Mouse (Mus musculus): ENCODE results near the gene Rtbdn.

Rtbdn gene

DNA sequence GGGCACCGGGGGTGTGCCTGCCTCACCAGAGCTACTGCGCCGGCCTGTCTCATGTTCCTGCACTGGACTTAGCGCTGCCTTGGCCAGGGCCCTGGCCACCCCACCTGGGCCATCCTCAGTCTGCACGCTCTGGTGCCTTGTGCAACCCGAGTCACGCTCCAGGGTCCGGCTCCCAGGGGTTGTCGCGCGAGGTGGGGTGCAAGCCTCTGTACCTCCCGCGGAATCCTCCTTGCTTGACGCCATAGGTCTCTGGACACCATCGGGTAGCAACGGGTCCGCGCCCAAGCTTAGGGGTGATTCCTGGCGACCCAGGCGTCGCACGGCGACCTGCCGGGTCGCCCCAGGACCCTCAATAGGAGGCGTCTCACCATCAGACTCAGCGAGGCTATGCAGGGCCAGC is 34.4 kb upstream of the Rtbdn start:
- CTCF ChIA-PET, result interaction anchor here (0.6 to 2.9 kb wide), 16 partner anchors 9 to 175 kb away, joined by 3 to 25 read pairs (median 4); partner anchors contain the start of gene Gcdh (in 1 of the 4)
- POLR2A ChIA-PET, result interaction anchor here (0.5 to 7.6 kb wide), 79 partner anchors 7 to 656 kb away, joined by 3 to 200 read pairs (median 5); partner anchors contain the start of genes Gcdh (in 3 of the 4), Rad23a (in 3 of the 4), Tnpo2 (in 3 of the 4) and Calr (in 2 of the 4)

DNA sequence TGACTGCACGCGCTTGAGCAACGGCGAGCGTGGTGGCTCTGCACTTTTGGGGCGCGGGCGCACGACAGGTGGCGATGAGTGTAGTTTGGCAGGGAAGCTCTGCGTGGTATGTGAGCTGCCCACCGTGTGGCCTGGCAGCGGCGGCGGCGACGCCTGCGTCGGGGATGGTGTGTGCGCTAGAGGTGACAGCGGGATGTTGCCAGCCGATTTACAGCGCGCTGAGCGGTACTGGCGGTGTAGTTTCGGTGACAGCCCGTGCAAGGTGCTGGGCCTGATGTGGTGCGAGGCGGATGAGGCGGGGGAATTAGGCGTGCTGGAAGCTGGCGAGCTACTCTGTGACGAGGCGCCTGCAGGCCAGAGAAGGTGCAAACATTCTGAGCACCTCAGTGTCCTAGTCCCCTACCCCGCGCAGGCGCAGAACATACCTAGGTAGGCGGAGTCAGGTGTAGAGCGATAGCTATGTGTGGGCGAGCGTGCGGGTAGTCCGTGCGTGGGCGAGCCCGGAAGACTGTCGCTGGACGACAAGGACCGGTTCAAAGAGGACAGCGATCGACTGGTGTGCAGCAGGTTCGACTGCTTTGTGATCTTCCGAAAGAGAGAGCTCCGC is 33.8 kb upstream of the Rtbdn start:
- CTCF ChIA-PET, result interaction anchor here (0.6 to 2.9 kb wide), 17 partner anchors 9 to 176 kb away, joined by 3 to 25 read pairs (median 4); partner anchors contain the start of gene Gcdh (in 1 of the 4)
- POLR2A ChIA-PET, result interaction anchor here (0.5 to 7.6 kb wide), 108 partner anchors 8 to 656 kb away, joined by 3 to 200 read pairs (median 4); partner anchors contain the start of genes Gcdh (in 4 of the 4), Calr (in 3 of the 4), Hook2 (in 3 of the 4) and Junb (in 3 of the 4)

DNA sequence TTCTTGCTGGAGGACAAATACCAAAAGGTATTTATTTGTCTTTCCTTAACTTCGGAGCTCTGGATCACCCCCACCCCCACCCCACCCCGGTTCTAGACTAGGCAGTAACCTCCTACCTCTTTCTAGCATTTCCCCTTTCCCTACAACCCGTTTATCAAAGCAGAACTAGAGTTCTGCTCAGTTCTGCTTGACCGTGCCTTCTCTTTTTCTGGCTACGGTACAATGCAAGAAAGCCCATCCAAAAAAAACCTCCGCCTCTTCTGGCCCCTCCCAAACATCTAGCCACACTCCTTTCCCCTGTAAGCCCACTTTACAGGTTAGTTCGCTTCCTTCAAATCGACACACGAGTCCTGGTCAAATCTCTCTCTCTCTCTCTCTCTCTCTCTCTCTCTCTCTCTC is 33.3 kb upstream of the Rtbdn start:
- ChIA-PET POLR2A (interaction anchor here (0.5 to 7.6 kb wide), 97 partner anchors 8 to 657 kb away, joined by 3 to 200 read pairs (median 5); partner anchors contain the start of genes Gcdh (in 4 of the 4), Calr (in 3 of the 4), Rad23a (in 3 of the 4) and Syce2 (in 3 of the 4)), CTCF (interaction anchor here (0.6 to 2.9 kb wide), 14 partner anchors 10 to 176 kb away, joined by 3 to 25 read pairs (median 4); partner anchors contain the start of gene Gcdh (in 1 of the 4))

- POLR2A ChIA-PET, result interaction anchor here (0.5 to 7.6 kb wide), 64 partner anchors 8 to 657 kb away, joined by 3 to 200 read pairs (median 6); partner anchors contain the start of genes Gcdh (in 4 of the 4), Calr (in 2 of the 4), Dhps (in 2 of the 4) and Farsa (in 2 of the 4)
- CTCF ChIA-PET, result interaction anchor here in 2 of 4 experiments (0.7 to 3.1 kb wide), 8 partner anchors 10 to 47 kb away, joined by 4 to 45 read pairs (median 6); partner anchors contain the start of gene Gcdh (in 1 of the 2)
These were observed 32.8 kb upstream of the Rtbdn start for GRCm38 (mm10) chr8:84913960-84914359.

GRCm38 (mm10) chr8:84915269-84915668 is 31.5 kb upstream of the Rtbdn start:
- ChIA-PET POLR2A (interaction anchor here (0.6 to 7.6 kb wide), 151 partner anchors 8 to 987 kb away, joined by 3 to 200 read pairs (median 5); partner anchors contain the start of genes Calr (in 3 of the 4), Dhps (in 3 of the 4), Junb (in 3 of the 4) and Nacc1 (in 3 of the 4)), CTCF (interaction anchor here (0.6 to 3.1 kb wide), 32 partner anchors 9 to 187 kb away, joined by 3 to 45 read pairs (median 4); partner anchors contain the start of genes Dand5 (in 1 of the 4), Gcdh (in 1 of the 4) and Mast1 (in 1 of the 4))

DNA sequence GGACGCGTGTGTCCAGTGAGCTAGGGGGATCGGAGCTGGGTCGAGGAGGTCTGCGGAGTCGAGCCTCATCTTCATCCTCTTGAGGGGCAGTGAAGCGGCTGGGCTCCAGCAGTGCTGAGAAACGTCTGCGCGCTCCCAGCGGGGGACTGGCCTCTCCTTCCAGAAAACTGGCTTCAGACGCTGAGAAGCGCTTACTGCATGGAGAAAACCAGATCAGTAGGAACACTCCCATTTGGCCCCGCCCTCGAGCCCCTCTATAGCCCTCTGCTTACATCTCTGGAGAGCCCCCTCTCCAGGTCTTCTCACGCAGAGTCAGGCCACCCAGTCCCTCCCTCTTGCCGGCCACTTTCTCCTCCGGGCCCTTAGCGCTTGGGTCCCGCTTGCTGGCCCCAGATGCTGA is 29.0 kb upstream of the Rtbdn start:
- POLR2A ChIA-PET, result interaction anchor here in 3 of 4 experiments (0.5 to 7.6 kb wide), 12 partner anchors 11 to 944 kb away, joined by 3 to 200 read pairs (median 30); partner anchors contain the start of genes Klf1 (in 2 of the 3), Calr (in 1 of the 3), Dnase2a (in 1 of the 3) and Farsa (in 1 of the 3)
- CTCF ChIA-PET, result no interaction called here

DNA sequence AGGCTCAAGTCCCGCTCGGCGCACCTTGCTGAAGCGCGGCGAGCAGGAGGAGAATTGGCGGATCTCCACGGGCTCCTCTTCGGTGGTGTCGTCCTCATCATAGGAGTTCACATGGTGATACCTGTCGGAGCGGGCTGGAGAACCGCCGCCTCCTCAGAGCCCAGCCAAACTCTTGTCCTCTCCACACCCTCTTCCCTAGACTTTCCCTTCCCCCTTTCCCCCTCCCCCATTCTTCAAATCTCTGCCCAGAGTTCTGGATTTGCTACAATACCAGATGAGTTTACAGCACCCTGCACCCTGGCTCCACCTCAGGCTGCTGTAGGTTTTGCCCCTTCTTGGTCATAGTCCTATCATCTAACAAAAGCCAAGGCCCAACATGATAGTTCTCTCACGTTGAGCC is 28.1 kb upstream of the Rtbdn start:
- CTCF ChIA-PET, result interaction anchor here in 2 of 4 experiments (0.6 to 1.0 kb wide), 3 partner anchors 158 to 1212 kb away, joined by 3 read pairs; no protein-coding TSS in a partner anchor
- POLR2A ChIA-PET, result interaction anchor here (0.7 to 7.6 kb wide), 12 partner anchors 10 to 61 kb away, joined by 3 to 78 read pairs (median 6); partner anchors contain the start of genes Dnase2a (in 2 of the 4) and Farsa (in 1 of the 4)

DNA sequence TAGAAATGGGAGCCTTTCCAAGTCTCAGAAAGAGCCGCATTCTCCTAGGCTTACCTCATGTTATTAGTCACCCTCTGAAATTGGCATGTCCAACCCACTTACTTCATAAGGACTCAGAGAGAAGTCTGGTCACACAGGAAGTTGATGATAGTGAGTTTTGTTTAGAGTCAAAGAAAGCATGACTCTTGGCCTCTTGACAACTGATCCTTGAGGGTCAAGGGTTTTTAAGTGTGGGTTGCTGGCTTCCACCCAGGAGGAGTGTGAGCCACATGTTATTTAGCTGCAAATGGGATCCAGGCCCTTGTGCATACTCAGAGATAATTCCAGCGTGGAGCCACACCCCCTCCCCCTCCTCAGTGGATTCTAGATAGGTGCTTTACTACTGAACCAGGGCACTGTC is 25.2 kb upstream of the Rtbdn start:
- ChIA-PET POLR2A (interaction anchor here in 2 of 4 experiments (0.7 to 3.9 kb wide), 11 partner anchors 9 to 155 kb away, joined by 3 to 19 read pairs (median 4); partner anchors contain the start of genes Calr (in 1 of the 2), Dnase2a (in 1 of the 2), Gcdh (in 1 of the 2) and Hook2 (in 1 of the 2)), CTCF (no interaction called here)

- ChIA-PET POLR2A (interaction anchor here (0.9 to 3.9 kb wide), 22 partner anchors 9 to 270 kb away, joined by 3 to 41 read pairs (median 5); partner anchors contain the start of genes Dnase2a (in 1 of the 4), Gcdh (in 1 of the 4) and Mast1 (in 1 of the 4)), CTCF (interaction anchor here (0.6 to 1.4 kb wide), 8 partner anchors 11 to 82 kb away, joined by 3 to 5 read pairs (median 3); partner anchors contain the start of gene Mast1 (in 1 of the 4))
These were observed 21.2 kb upstream of the Rtbdn start for GRCm38 (mm10) chr8:84925557-84925956.

- ChIA-PET POLR2A (interaction anchor here in 3 of 4 experiments (0.6 to 5.2 kb wide), 17 partner anchors 9 to 268 kb away, joined by 3 to 78 read pairs (median 4); partner anchors contain the start of genes Calr (in 1 of the 3), Fbxw9 (in 1 of the 3), Gcdh (in 1 of the 3) and Mast1 (in 1 of the 3)), CTCF (interaction anchor here in 3 of 4 experiments (0.6 to 2.8 kb wide), 10 partner anchors 11 to 80 kb away, joined by 3 to 33 read pairs (median 6); partner anchors contain the start of gene Mast1 (in 1 of the 3))
These were observed 19.3 kb upstream of the Rtbdn start for GRCm38 (mm10) chr8:84927513-84927912.

DNA sequence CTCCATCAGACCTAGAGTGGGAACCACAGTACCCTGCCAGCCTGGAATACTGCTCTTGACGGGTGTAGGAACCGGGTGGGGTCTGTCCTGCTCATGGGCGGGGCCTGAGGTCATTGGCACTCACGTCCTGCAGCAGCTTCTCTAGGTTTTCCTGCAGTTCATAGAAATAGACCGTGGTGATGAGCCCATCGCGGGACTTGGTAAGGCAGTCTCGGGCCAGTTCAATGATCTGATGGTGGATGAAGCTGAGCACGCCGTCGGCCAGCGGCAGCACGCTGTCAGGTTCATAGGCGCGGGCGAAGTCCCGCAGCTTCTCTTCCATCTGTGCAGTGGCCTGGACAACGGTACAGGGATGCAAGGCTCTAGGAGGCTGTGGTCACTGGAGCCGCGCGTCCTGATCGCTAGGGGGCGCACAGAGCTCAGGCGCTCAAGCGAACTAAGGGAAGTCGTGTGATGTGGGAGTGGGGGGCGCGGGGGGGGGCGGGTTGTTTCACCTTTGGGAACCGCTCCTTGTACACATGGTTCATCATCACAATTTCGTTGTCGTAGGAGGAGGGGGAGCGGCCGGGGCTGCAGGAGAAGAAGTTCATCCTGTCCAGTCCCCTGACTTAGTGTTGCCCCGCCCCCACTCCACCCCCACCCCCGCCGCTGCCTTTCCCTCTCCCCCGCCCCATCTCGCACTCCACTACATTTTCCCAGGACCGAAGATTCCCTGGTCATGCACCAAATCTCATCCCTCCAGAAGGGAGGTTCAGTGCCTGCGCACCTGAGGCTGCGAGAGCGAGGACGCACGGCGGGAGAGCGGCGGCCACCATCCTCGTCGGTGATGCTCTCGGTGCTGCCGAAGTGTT is 18.1 kb upstream of the Rtbdn start:
- POLR2A ChIA-PET, result interaction anchor here (0.5 to 5.2 kb wide), 46 partner anchors 8 to 1322 kb away, joined by 3 to 78 read pairs (median 4); partner anchors contain the start of genes Mast1 (in 2 of the 4), Calr (in 1 of the 4), Dhps (in 1 of the 4) and Dnase2a (in 1 of the 4)
- CTCF ChIA-PET, result interaction anchor here (0.6 to 2.8 kb wide), 84 partner anchors 8 to 1802 kb away, joined by 3 to 33 read pairs (median 4); partner anchors contain the start of genes Dnase2a (in 2 of the 4), Gcdh (in 2 of the 4), Mast1 (in 2 of the 4) and Junb (in 1 of the 4)

DNA sequence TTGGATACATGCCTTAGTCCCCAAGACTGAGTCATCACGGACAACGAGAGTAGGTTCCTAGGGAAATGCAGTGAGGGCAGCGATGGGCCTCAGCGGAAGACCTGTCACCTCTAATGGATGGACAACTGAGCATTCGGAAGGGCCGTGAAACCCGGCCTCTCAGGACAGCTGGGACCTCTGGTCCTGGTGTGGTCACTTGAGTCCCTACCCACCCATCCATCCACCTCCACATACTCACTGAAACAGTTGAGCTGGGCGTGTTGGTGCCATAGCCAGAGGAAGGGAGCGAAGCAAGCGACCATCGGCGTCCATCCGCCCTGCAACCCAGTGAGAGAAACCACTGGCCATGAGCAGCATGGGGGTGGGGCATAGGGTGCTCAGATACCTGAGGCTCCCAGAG is 16.2 kb upstream of the Rtbdn start:
- ChIA-PET CTCF (interaction anchor here in 2 of 4 experiments (0.8 to 1.1 kb wide), 2 partner anchors 15 to 17 kb away, joined by 3 read pairs; no protein-coding TSS in a partner anchor), POLR2A (interaction anchor here in 2 of 4 experiments (0.9 to 5.2 kb wide), 8 partner anchors 8 to 141 kb away, joined by 3 to 78 read pairs (median 3); partner anchors contain the start of gene Dhps (in 1 of the 2))

DNA sequence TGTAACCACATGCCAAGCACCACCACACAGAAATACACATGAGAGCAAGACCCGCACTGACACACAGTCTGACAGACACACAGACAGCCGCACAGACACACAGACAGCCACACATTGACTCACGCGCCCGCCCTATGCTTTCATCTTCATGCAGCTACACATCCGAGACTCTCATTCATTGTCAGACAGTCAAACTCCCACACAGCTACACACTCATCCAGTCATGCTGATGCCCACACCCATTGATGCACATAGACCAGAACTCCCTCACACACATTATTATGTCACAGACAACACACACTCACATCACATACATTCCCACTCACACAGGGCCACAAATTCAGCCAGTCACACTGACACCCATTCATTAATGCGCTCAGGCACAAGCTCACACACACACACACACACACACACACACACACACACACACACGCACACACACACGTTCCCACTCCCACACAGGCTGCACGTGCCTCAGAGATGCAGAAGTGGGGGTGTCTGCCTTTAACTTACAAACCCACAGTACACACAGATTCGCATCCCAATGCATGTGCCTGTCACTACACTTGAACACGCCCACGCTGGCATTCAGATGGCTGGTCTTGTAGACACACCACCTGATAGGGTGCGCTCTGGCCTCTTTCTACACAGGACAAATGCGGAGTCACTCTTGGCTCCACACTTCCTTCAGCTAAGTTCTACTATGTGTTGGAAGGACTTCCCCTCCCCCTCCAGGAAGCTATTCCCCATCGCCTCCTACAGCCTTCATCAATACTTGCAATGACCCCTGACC is 12.8 kb upstream of the Rtbdn start:
- ChIA-PET POLR2A (interaction anchor here in 2 of 4 experiments (0.6 to 4.0 kb wide), 16 partner anchors 9 to 138 kb away, joined by 3 to 25 read pairs (median 4); partner anchors contain the start of genes Calr (in 1 of the 2), Dhps (in 1 of the 2) and Trir (in 1 of the 2)), CTCF (interaction anchor here in 2 of 4 experiments (0.6 to 1.6 kb wide), 5 partner anchors 18 to 796 kb away, joined by 3 to 6 read pairs (median 3); no protein-coding TSS in a partner anchor)

DNA sequence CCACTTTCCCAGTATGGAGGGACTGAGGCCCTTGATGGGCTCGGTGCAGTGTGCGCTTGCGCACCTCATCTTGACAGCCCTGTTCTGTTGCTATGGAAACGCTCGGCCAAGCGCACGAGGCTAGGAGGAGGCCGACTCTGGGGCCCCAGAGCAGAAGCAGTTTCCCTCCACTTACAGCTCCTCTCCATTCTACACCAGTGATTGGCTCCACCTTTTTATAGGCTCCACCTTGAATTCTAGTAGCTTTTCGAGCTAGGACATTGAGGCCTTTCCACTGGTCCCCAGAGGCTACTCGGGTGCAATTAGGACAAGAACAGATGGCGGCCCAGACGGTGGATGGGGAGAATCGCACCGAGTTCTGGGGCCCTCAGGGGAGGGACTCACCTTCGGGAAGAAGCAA is 11.9 kb upstream of the Rtbdn start:
- CTCF ChIA-PET, result interaction anchor here in 3 of 4 experiments (0.7 to 1.6 kb wide), 10 partner anchors 10 to 62 kb away, joined by 3 to 7 read pairs (median 3); no protein-coding TSS in a partner anchor
- POLR2A ChIA-PET, result interaction anchor here in 3 of 4 experiments (0.5 to 4.5 kb wide), 29 partner anchors 10 to 226 kb away, joined by 3 to 25 read pairs (median 4); partner anchors contain the start of genes Calr (in 1 of the 3), Dhps (in 1 of the 3), Dnase2a (in 1 of the 3) and Tnpo2 (in 1 of the 3)

- POLR2A ChIA-PET, result interaction anchor here in 3 of 4 experiments (0.6 to 4.5 kb wide), 28 partner anchors 9 to 226 kb away, joined by 3 to 25 read pairs (median 4); partner anchors contain the start of genes Calr (in 1 of the 3), Dnase2a (in 1 of the 3), Tnpo2 (in 1 of the 3) and Trir (in 1 of the 3)
- CTCF ChIA-PET, result interaction anchor here in 3 of 4 experiments (0.6 to 1.6 kb wide), 9 partner anchors 9 to 389 kb away, joined by 3 to 11 read pairs (median 4); no protein-coding TSS in a partner anchor
These were observed 11.3 kb upstream of the Rtbdn start for GRCm38 (mm10) chr8:84935489-84935888.

Measured in embryonic stem cell, embryonic (primary cell).